Mouse (Mus musculus): Measurements from ENCODE around the gene Mfn2. TPM values are rescaled to one million over a fixed set of nuclear protein-coding genes. Genes with fewer than 3 reads are reported as not detected.
"Not testable (repeated sequence)": the region's sequence is repeated elsewhere in the genome, so short reads cannot be mapped to it uniquely, and the experiment has no call there.

The Mfn2 gene
- polyA plus RNA-seq, 1 experiment from 2014 or later, result 34.6 TPM

DNA sequence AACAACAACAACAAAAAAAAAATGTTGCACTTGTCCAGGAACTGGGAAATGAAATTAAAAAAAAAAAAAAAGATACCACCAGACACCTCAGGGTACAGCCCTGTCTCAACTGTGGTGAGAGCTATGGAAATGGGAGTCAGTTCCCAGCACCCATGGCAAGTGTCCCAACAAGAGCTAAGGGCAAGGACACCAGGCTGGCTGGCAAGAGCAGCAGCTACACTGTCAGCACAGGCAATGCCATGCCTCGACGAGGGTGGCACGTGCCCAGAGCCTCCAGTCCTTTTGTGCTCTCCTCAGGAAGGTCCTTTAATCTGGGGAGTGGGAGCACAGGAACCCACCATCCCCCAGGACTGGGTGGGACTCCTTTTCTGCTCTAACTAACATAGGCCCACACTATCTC lies 20.4 kb downstream of the Mfn2 start:
- ATAC-seq (ENCODE audit: insufficient number of reproducible peaks, insufficient read depth, low FRiP score, low TSS enrichment, low read depth), result no peak
- Histone ChIP-seq H3K9ac (no peak overlapping the region), H3K36me3 (peaks cover 94% of the 10 kb centered on the region), H3K27me3 (no peaks in the 10 kb centered on the region), H3K4me1 (no peaks in the 10 kb centered on the region), H3K4me2 (no peak overlapping the region), H3K4me3 (no peak overlapping the region), H3K27ac (no peak overlapping the region), H3K9me3 (no peaks in the 10 kb centered on the region)
- 93% methylated on average over 3 of the region's 3 CpGs for WGBS

DNA sequence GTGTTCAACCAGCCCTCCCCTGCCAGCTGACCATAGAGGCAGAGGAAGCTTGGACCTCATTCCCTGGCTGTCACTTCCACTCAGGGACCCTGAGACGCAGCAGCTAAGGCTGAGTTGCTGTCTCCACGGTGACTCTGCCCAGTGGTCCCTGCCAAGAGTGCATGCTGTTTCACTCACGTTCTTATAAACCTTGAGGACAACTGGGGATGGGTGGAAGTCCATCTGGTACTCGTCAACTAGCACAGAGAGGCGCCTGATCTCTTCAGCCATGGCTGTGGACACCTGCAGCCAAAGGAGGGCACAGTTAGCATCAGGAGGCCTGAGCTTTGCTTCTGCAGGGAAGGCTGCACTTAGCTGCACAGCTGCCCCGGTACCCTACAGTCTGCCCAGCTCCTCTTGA lies 21.5 kb downstream of the Mfn2 start:
- Histone ChIP-seq H3K4me3 (no peak overlapping the region), H3K36me3 (peaks cover 94% of the 10 kb centered on the region), H3K9me3 (no peaks in the 10 kb centered on the region), H3K4me2 (no peak overlapping the region), H3K27me3 (no peaks in the 10 kb centered on the region), H3K9ac (no peak overlapping the region), H3K4me1 (no peaks in the 10 kb centered on the region), H3K27ac (no peak overlapping the region)
- no peak for ATAC-seq (ENCODE audit: insufficient number of reproducible peaks, insufficient read depth, low FRiP score, low TSS enrichment, low read depth)
- 79% methylated on average over 6 of the region's 6 CpGs for WGBS

DNA sequence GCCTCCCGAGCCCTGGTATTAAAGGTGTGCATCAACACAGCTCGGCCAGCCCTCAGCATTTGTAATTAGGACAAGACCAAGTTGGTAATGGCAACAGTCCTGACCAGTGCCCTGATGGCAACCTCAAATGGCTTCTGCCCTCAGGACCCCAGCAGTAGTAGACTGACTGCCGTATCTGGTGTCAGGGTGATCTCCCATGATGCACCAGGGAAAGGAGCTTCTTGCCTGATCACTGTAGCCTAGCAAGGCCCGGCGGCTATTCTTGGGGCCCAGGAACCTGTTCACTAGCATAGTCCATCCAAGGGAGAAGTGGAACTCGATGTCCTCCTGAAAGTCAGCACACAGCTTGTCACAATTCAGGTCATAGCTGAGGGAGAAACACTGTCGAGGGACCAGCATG lies 22.7 kb downstream of the Mfn2 start:
- 93% methylated on average over 7 of the region's 7 CpGs for WGBS
- H3K4me1 ChIP-seq, result no peaks in the 10 kb centered on the region

DNA sequence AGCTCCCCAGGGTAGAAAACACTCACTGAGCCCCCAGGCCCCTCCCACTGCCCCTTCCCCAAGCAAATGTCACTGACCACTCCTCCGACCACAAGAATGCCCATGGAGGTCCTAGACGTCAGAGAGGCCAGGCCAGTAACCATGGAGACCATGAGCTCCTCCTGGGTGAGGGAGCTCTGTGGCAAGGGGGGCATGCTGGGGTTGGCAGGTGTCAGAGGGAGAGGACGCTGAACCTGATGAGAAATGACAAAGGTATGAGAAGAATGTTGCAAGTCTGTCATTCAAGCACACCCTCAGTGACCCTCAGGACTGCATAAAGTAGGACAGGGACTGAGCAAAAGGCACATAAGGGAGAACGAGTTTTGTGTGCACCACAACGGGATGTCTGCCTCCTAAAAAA lies 24.6 kb downstream of the Mfn2 start:
- Histone ChIP-seq H3K4me2 (no peak overlapping the region), H3K9ac (no peak overlapping the region), H3K4me1 (no peaks in the 10 kb centered on the region), H3K9me3 (no peaks in the 10 kb centered on the region), H3K36me3 (peaks cover 92% of the 10 kb centered on the region), H3K4me3 (no peak overlapping the region), H3K27ac (no peak overlapping the region), H3K27me3 (no peaks in the 10 kb centered on the region)
- WGBS, result 64% methylated on average over 5 of the region's 5 CpGs
- no peak for ATAC-seq (ENCODE audit: insufficient number of reproducible peaks, insufficient read depth, low FRiP score, low TSS enrichment, low read depth)

More for the DNA sequence above, 22.7 kb downstream of the Mfn2 start:
- Histone ChIP-seq H3K4me2 (no peak overlapping the region), H3K9ac (no peak overlapping the region), H3K4me3 (no peak overlapping the region), H3K36me3 (peaks cover 90% of the 10 kb centered on the region), H3K27me3 (no peaks in the 10 kb centered on the region), H3K9me3 (no peaks in the 10 kb centered on the region), H3K27ac (no peak overlapping the region)
- no peak for ATAC-seq (ENCODE audit: insufficient number of reproducible peaks, insufficient read depth, low FRiP score, low TSS enrichment, low read depth)

DNA sequence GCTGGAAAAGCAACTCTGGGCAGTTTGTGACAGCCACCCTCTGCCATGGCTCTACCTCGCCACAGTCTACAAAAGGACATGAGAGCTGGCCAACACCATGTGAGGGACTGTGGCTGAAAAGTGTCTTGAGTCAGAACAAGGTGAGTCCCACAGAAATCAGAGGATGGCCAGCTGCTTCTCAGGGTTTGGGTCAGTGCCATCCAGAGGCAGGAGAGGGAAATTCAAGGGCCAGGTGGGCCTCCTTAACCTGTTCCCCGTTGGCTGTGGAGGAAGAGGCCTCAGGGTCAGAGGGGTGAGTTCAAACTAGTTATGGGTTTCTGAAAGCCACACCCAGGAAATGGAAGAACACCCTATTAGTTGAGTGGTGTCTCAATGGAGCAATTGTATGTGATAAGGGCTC lies 25.0 kb downstream of the Mfn2 start:
- WGBS, result 76% methylated on average over 2 of the region's 2 CpGs
- no peak overlapping the region for H3K9ac ChIP-seq
- H3K4me3 ChIP-seq, result no peak overlapping the region
- ATAC-seq (ENCODE audit: insufficient number of reproducible peaks, insufficient read depth, low FRiP score, low TSS enrichment, low read depth), result no peak
- H3K36me3 ChIP-seq, result peaks cover 92% of the 10 kb centered on the region
- no peaks in the 10 kb centered on the region for H3K4me1 ChIP-seq
- no peaks in the 10 kb centered on the region for H3K27me3 ChIP-seq
- H3K4me2 ChIP-seq, result no peak overlapping the region
- no peaks in the 10 kb centered on the region for H3K9me3 ChIP-seq
- no peak overlapping the region for H3K27ac ChIP-seq

DNA sequence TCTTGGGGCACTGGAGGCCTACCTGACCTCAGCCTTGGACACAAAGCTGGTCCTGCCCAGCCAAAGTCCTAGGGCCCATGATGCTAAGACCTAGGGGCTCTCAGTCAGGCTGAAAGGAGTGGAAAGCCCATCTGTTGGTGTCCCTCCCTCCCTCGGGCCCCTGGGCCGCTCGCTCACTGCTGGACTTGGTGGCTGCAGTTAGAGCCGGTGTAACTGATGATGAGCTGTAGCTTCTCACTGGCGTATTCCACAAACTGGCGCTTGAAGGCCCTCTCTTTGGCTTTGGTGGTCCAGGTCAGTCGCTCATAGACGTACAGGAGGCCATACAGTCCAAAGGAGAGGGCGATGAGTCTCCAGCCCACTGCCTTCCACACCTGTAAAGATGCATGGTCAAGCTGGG lies 26.0 kb downstream of the Mfn2 start:
- H3K4me1 ChIP-seq, result no peaks in the 10 kb centered on the region
- H3K27ac ChIP-seq, result no peak overlapping the region
- peaks cover 94% of the 10 kb centered on the region for H3K36me3 ChIP-seq
- ATAC-seq (ENCODE audit: insufficient number of reproducible peaks, insufficient read depth, low FRiP score, low TSS enrichment, low read depth), result no peak
- no peaks in the 10 kb centered on the region for H3K27me3 ChIP-seq
- no peak overlapping the region for H3K4me2 ChIP-seq
- no peak overlapping the region for H3K4me3 ChIP-seq
- H3K9me3 ChIP-seq, result no peaks in the 10 kb centered on the region
- no peak overlapping the region for H3K9ac ChIP-seq
- WGBS, result 92% methylated on average over 9 of the region's 9 CpGs

DNA sequence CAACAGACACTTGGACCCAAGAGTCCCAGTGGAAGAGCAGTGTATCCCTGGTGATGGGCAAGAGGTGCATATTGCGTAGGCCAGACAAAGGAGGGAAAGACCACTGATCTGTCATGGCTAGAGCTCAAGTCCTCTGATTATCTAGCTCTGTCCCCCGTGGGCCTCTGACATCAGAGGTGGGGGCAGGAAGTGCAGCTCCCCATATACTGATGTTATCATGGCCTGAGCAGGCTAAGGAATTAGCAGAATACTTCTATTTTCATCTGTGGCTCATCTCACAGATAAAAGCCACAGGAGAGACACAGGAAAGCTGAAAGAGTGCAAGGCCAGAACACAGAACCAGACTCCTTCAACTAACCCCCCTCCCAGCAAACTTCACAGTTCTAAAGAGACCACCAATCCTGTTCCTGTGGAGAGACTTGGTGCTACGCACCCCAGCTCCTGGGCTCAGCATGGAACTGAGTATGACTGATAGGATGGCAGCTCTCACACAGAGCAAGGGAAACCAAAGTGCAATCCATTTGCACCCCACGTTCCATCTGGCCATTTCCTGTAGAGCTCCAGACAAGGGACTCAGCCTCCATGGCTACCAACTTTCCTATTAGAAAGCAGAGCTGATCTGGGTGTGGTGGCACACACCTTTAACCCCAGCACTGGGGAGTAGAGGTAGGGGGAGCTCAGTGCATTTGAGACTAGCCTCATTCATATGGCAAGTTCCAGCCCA lies 28.5 kb downstream of the Mfn2 start:
- H3K4me3 ChIP-seq, result no peak overlapping the region
- peaks cover 92% of the 10 kb centered on the region for H3K36me3 ChIP-seq
- ATAC-seq (ENCODE audit: insufficient number of reproducible peaks, insufficient read depth, low FRiP score, low TSS enrichment, low read depth), result no peak
- 89% methylated on average over 4 of the region's 4 CpGs for WGBS
- no peaks in the 10 kb centered on the region for H3K27me3 ChIP-seq
- H3K9ac ChIP-seq, result no peak overlapping the region
- no peaks in the 10 kb centered on the region for H3K4me1 ChIP-seq
- no peak overlapping the region for H3K4me2 ChIP-seq
- no peak overlapping the region for H3K27ac ChIP-seq
- H3K9me3 ChIP-seq, result no peaks in the 10 kb centered on the region; the same call in 1 of the 2 replicates

DNA sequence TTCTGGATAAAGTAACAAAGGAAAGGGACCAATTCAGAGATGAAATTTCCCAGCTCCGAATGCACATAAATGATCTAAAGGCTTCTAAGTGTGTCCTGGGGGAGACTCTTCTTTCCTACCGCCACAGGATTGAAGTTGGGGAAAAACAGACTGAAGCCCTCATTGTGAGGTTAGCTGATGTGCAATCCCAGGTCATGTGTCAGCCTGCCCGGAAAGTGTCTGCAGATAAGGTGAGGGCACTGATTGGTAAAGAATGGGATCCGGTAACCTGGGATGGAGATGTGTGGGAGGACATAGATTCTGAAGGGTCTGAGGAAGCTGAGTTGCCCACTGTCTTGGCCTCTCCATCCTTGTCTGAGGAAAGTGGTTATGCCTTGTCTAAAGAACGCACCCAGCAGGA lies 35.3 kb downstream of the Mfn2 start:
- peaks cover 23% of the 10 kb centered on the region for H3K4me1 ChIP-seq
- ATAC-seq (ENCODE audit: insufficient number of reproducible peaks, insufficient read depth, low FRiP score, low TSS enrichment, low read depth), result no peak
- peak overlapping the region; percentile 58; the same call in 1 of the 2 replicates for H3K27ac ChIP-seq
- 10% methylated on average over 5 of the region's 5 CpGs for WGBS
- H3K4me2 ChIP-seq, result peak overlapping the region; percentile 83
- H3K27me3 ChIP-seq, result no peaks in the 10 kb centered on the region
- H3K4me3 ChIP-seq, result peak overlapping the region; percentile 90
- H3K36me3 ChIP-seq, result peaks cover 54% of the 10 kb centered on the region
- H3K9ac ChIP-seq, result peak overlapping the region; percentile 80
- H3K9me3 ChIP-seq, result no peaks in the 10 kb centered on the region; the same call in 1 of the 2 replicates

DNA sequence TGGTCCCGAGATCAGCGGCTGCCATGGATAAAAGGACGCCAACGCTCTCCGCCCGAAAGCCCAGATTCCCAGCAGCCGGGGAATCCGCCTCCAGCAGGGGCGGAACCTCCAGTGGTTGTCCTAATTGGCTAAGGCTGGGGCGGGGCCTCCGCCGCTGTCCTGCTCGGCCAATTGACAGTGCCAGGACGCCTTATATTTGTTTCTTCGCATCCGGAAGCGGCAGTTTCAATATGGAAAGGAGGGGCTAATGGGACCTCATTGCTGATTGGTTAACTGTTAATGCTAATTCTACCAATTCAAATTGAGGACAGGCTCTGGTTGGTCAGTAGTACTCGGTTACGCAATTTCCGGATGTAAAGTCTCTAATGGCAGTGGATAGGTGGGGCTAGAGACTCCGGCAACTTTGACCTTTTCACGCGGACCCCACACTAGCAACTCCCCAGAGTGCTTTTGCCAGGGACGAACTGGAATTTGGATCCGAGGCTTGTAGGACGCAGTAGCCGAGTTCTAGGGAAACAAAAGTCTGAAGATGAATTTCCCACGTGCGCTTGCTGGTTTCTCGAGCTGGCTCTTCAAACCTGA lies 36.0 kb downstream of the Mfn2 start, which contains the start of the genes Miip and Fv1:
TSS of gene Miip (minus strand) at position 367 of the 582 bp plus-strand sequence.
TSS of gene Fv1 (plus strand) at position 530 of the 582 bp plus-strand sequence.
- peak within 1 kb of the TSS; percentile 90 for H3K4me3 ChIP-seq
- under 1% methylated on average over 30 of the region's 30 CpGs for WGBS
- no peaks in the 10 kb centered on the region for H3K27me3 ChIP-seq
- H3K9me3 ChIP-seq, result no peaks in the 10 kb centered on the region; the same call in 1 of the 2 replicates
- peak within 1 kb of the TSS; percentile 87 for H3K27ac ChIP-seq
- H3K4me2 ChIP-seq, result peak within 1 kb of the TSS; percentile 83
- H3K9ac ChIP-seq, result peak within 1 kb of the TSS; percentile 83
- peaks cover 52% of the 10 kb centered on the region for H3K36me3 ChIP-seq
- peak; percentile 96 for ATAC-seq (ENCODE audit: insufficient number of reproducible peaks, insufficient read depth, low FRiP score, low TSS enrichment, low read depth)
- peaks cover 23% of the 10 kb centered on the region for H3K4me1 ChIP-seq

DNA sequence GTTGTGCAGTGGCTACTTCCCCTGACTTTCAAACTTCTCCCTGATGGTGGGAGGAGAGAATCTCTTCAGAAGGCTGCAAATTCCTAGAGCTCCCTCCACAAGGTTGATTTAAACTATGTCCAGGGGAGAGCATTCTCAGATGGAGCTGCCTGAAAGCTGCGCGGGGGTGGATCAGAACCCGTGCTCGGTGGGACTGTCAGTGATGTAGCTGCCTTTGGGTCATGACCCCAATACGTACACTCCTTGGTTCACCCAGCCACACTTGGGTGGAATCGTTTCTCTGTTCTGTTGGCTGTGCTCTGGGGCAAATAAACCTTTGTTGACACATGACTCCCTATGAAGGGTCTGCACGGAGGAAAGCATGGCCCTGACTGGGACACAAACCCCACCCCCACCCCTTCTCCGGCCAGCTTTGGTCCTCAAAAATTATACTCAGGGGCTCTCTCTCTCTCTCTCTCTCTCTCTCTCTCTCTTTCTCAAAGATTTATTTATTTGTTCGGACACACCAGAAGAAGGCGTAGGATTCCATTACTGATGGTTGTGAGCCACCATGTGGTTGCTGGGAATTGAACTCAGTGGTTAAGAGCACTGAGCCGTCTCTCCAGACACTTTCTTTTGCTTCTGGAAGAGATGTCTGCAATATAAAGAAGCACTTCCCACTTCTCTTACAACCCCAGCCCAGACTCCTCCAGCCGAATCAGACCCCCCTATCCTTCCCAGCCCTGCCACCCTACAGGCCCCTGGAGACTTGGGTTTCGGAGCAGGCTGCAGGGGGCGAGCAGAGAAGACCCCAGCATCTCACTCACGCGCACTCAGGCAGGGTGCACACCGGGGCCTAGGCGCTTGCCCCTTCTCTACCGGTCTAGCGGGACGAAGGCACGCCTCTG lies 36.7 kb downstream of the Mfn2 start:
- Histone ChIP-seq H3K4me3 (peak overlapping the region; percentile 90), H3K4me1 (peaks cover 23% of the 10 kb centered on the region), H3K27ac (peak overlapping the region; percentile 87), H3K27me3 (no peaks in the 10 kb centered on the region), H3K4me2 (peak overlapping the region; percentile 83), H3K9me3 (no peaks in the 10 kb centered on the region; the same call in 1 of the 2 replicates), H3K9ac (peak overlapping the region; percentile 83), H3K36me3 (peaks cover 52% of the 10 kb centered on the region)
- 5% methylated on average over 22 of the region's 22 CpGs for WGBS
- peak; percentile 46; the same call in 1 of the 2 replicates for ATAC-seq (ENCODE audit: insufficient number of reproducible peaks, insufficient read depth, low FRiP score, low TSS enrichment, low read depth)

DNA sequence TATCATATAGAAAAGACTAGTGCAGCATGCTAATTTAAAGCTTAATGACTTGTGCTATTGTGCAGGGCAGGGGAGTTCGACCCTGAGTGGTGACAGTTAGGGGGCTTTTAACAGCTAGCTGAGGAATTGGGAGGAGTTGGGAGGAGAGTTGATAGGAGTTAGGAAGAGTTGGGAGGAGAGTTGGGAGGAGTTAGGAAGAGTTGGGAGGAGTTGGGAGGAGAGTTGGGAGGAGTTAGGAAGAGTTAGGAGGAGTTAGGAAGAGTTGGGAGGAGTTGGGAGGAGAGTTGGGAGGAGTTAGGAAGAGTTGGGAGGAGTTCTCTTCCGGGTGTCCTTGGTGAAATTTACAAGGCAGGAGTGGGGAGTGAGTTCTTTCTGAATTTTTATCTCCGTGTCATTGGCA lies 37.7 kb downstream of the Mfn2 start:
- not testable (repeated sequence) for H3K27ac ChIP-seq; H3K4me3 ChIP-seq; H3K9me3 ChIP-seq; ATAC-seq (ENCODE audit: insufficient number of reproducible peaks, insufficient read depth, low FRiP score, low TSS enrichment, low read depth); H3K9ac ChIP-seq; H3K27me3 ChIP-seq; H3K4me2 ChIP-seq
- H3K36me3 ChIP-seq, result peaks cover 52% of the 10 kb centered on the region
- 61% methylated on average over 3 of the region's 3 CpGs for WGBS
- peaks cover 23% of the 10 kb centered on the region for H3K4me1 ChIP-seq
